Mouse (Mus musculus) embryonic fibroblast, embryonic 13.5 days (primary cell): ENCODE measurements around the gene Phlda2.

Experiments used
- CTCF ChIP-seq: IDR thresholded peaks from 2 replicates; pipeline ENCODE4 v1.5.1; 2011; ENCODE audit warnings: mild to moderate bottlenecking, control low read depth, low read length, moderate library complexity, borderline replicate concordance; ENCODE audit not compliant: insufficient read depth
- POLR2A ChIP-seq: IDR thresholded peaks from 2 replicates; pipeline ENCODE4 v1.6.1; 2011; ENCODE audit warnings: low read depth, mild to moderate bottlenecking, control low read depth, low read length, moderate library complexity

DNA sequence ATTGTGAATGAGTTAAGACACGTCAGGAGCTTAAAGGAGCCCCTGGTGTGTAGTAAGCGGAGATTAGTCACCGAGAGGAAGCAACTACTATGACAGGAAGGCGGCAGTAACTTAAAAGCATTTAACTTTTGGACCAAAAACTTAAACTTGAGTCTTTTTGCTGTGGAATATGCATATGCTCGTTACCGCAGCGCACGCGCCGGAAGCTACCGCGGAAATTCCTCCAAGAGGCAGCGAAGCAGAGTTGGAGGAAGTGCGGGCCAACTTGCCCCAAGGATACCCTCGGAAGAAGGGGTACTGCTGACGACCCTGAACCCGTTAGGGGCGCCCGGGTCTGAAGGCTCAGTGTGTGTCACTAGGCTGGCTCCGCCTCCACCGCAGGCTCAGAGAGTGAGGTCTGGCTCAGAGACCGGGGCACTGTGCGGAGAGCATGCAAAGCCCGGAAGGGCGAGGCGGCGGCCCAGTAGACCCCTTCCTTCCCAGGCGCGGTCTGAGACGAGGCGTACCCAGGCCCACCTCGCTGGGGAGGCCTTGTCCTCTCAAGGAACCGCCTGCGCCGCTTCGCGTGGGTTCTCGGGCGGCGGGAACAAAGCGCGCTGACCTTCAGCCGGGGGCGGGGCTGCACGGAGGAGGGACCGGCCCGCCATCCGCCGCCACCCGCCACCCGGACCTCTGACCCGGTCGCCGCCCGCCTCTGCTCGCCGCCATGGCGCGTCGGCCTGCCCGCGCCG is 45.4 kb upstream of the Phlda2 start:
- TF ChIP-seq CTCF = no peak
- TF ChIP-seq POLR2A = no peak
